Mouse (Mus musculus) gastrocnemius, postnatal 14 days (tissue): ENCODE data around the gene Rho. TPM values are rescaled to one million over a fixed set of nuclear protein-coding genes. Genes with fewer than 3 reads are reported as not detected.

ENCODE experiments used
- DNase-seq: peaks from one replicate; pipeline ENCODE4 v3.0.0; 2021; ENCODE audit warnings: mixed read lengths
- intact Hi-C: fragments of 180-260 bp; cut with DNase I; formaldehyde crosslinking; loops from one replicate; pipeline ENCODE4 v1.15.1; 2025; ENCODE audit warnings: low total_unique reads
- long read RNA-seq, 2 experiments: library from polyadenylated mRNA; stranded (forward); transcript quantifications; one replicate each; pipeline ENCODE4 v2.0.0; 2021
- total RNA-seq, 2 experiments: library from RNA; stranded (reverse); gene quantifications; 2 replicates each; pipeline ENCODE4 v1.2.3; 2021

Rho gene
- under 1 TPM; 0.14 to 0.22 TPM for total RNA-seq
- long read RNA-seq, experiment 1, result 0 reads
- long read RNA-seq, experiment 2, result 0 reads

- intact Hi-C loops, result no loop called here
- DNase-seq, result no peak
Measured at GRCm38 (mm10) chr6:115931639-115932038, at the start of gene Rho. Gene Rho, plus strand, starts transcription at chr6:115931748.

DNA sequence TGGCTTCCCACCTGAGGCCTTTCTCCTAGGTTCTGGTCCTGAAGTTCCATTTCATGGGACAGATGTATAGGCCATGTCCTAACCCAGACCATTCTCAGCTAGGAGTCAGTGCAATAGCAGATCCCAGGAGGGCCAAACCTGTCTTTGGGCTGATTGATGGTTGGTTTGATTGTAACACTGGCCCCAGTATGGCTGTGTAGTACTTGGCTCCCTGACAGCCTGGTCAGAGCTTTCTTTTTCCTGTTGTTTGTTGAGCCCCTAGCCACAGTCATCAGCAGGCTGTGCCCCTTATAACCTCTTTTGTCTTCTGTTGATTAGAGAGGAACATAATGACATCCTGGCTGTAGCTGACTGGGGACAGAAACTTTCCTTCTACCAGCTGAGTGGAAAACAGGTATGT is 47.5 kb upstream of the Rho start:
- intact Hi-C loops, result no loop called here

GRCm38 (mm10) chr6:115886894-115887293 is 44.7 kb upstream of the Rho start:
- intact Hi-C loops, result no loop called here
- no peak for DNase-seq

More for the DNA sequence above, 47.5 kb upstream of the Rho start:
- DNase-seq, result no peak

DNA sequence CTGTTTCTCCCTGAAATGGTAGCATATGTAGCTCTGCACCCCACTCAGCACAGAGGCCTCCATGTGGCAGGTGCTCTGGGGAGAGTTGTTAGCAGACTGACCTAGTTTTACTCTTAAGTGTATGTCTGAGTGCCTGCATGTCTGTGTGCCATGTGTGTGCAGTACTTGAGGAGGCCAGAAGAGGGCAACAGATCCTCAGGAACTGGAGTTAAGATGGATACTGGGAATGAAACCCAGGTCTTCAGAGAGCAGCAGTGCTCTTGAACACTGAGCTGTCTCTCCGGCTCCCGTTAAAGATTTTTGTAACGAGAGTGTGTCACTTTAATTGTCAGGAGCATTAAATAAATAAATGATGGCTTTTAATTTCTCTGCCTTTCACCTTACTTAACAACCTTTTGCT is 43.3 kb upstream of the Rho start:
- intact Hi-C loops, result no loop called here
- DNase-seq, result no peak

GRCm38 (mm10) chr6:115890601-115891000 is 40.9 kb upstream of the Rho start:
- DNase-seq, result no peak
- intact Hi-C loops, result loop anchor here (10.0 kb wide), 1 partner anchor 244 kb away; no protein-coding TSS in a partner anchor

DNA sequence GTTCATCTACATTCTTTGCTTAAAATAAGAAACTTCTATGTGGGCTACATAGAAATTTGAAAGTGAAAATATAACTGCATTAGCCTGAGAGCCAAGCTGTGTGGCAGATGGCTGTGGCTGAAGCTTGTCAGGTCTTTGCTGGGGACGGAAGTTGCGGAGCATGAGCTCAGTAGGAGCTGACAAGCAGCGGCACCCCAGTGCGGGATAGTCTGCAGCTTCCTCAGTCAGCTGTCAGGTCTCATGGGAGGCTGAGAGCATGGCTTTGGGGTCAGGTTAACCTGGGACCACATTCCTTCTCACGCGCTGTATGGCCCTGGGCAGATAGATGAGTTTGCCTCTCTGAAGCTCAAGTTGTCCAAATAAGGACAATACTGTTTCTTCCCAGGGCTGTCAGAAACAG is 40.5 kb upstream of the Rho start:
- intact Hi-C loops, result loop anchor here (10.0 kb wide), 1 partner anchor 244 kb away; no protein-coding TSS in a partner anchor

DNA sequence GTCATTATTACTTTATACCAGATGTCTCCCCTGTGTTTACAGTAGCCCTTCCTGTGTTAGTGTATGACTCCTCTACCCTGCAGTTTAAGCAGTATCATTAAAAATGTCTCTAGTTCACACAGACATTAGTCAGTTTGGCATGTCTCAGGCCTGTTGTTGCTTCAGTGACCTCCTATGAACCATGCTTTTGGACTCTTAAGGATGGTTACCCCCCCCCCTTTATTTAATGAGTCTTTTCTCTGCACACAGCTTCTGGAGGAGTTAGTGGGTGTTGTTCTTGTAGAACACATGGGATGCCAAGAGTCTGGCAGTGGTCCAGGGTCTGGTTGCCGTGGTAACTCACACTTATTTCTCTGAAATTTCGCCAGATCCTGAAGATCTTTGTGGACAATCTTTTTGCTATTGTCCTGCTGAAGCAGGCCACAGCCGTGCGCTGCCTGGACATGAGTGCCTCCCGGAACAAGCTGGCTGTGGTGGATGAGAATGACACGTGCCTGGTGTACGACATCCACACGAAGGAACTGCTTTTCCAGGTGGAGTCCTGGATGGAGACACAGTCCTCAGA is 40.0 kb upstream of the Rho start:
- intact Hi-C loops, result loop anchor here (10.0 kb wide), 1 partner anchor 243 kb away; no protein-coding TSS in a partner anchor
- peak; percentile 68 for DNase-seq

More for the DNA sequence above, 40.5 kb upstream of the Rho start:
- no peak for DNase-seq

DNA sequence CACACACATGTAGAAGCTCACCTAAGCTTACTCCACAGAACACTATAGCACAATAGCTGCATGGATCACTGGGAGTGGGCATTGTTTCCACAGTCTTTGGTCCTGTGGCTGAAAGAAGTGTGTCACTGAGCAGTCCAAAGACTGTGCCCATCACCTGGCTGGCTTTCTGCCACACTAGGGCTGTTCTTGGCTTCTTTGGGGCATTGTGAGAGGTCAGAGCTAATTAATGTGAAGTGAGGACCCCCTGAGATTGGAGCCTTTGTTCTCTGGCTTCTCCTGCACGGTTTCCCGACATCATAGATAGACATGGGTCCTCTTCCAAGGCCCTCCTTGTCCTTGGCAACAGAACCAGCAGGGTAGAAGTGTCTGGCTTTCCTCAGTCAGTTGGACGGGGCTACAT is 39.2 kb upstream of the Rho start:
- intact Hi-C loops, result loop anchor here (10.0 kb wide), 1 partner anchor 242 kb away; no protein-coding TSS in a partner anchor

GRCm38 (mm10) chr6:115896346-115896745 is 35.2 kb upstream of the Rho start:
- intact Hi-C loops, result loop anchor here (10.0 kb wide), 1 partner anchor 238 kb away; no protein-coding TSS in a partner anchor

More for the DNA sequence above, 39.2 kb upstream of the Rho start:
- no peak for DNase-seq

DNA sequence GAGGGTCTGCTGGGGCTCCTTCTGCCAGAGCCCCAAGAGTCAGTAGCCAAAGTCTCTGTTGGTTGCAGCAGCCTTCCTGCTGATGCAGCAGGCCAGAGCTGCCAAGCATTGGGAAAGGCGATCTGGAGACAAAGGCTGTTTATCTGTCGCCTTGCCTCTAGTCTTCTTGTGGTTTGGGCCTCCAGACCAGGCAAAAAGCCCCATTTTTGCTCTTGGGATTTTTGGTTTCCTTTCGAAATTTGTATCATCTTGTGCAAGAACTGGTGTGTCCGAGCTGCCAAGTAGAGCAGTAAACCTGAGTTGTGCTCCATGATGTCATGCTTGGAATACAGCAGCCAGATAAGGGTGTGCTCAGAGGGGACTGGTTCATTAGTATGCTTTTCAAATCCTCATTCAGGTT is 34.4 kb upstream of the Rho start:
- intact Hi-C loops, result loop anchor here (10.0 kb wide), 1 partner anchor 238 kb away; no protein-coding TSS in a partner anchor
- DNase-seq, result peak; percentile 63

More at GRCm38 (mm10) chr6:115896346-115896745, 35.2 kb upstream of the Rho start:
- no peak for DNase-seq

DNA sequence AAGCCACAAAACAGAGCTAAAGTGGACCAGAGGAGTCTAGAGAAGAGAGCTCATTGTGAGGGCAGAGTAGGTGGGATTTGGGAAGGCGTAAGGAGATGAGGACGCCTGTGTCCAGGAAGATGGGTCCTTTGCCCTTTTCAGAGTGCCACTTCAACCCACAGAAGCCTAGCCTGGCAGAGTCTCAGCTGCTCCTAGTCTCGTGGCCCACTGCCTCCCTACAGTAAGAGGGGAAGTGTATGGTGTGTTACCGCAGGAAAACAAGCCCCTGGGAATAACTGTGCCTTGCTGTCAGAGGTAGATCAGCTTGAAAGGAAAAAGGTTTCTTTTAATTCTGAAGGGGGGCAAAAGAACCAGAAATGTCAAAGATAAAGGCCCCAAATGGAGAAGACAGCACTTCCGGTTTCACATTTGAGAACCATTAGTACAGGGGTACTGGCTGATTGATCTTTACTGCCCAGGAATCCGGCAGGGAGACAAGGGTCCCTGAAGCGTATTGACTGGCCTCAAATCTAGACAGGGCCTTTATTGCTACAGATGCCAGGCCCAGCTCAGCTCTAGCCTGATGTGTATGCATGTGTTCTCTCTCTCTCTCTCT is 33.5 kb upstream of the Rho start:
- DNase-seq, result no peak
- intact Hi-C loops, result loop anchor here (10.0 kb wide), 1 partner anchor 237 kb away; no protein-coding TSS in a partner anchor

DNA sequence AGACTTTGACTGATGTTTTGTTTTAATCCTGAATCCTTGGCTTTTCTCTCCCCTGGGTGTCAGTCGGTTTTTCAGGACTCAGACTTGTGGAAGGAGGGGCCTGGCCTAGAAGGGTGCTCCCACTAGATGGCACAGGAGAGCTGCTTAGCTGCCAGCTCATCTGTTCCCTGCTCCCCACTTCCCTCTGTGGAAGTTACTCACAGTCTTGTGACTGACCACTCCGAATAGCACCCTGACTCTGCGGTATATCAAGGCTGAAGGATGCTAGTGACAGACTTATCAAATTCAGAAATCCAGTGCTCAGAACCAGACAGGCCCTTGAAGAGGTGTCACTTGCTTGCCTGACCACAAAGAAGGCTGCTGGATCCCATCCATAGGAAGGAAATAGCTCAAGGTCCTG is 30.5 kb upstream of the Rho start:
- peak; percentile 80 for DNase-seq
- intact Hi-C loops, result loop anchor here (5.0 kb wide), 2 partner anchors 71 to 106 kb away; no protein-coding TSS in a partner anchor

DNA sequence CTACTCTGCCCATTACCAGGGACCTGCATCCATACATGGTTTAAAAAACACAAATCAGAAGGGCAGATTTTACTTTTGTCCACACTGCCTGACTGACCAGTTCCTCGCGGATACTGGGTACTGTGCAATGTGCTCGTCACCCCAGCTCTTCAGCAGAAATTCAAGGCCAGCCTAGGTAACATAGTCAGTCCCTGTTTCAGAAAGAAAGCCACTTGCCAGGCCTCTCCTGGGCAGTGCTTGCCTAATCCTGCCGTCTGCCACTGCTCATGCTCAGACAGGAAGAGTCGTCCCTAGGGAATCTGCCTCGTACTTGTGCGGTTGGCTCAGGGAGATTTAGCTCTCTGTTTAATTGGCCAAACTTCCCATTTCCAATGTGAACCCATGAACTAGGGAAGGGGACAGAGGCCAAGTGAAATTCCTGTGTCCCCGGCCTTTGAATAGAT is 30.0 kb upstream of the Rho start:
- DNase-seq, result peak; percentile 44
- intact Hi-C loops, result loop anchor here (5.0 kb wide), 2 partner anchors 71 to 106 kb away; no protein-coding TSS in a partner anchor

DNA sequence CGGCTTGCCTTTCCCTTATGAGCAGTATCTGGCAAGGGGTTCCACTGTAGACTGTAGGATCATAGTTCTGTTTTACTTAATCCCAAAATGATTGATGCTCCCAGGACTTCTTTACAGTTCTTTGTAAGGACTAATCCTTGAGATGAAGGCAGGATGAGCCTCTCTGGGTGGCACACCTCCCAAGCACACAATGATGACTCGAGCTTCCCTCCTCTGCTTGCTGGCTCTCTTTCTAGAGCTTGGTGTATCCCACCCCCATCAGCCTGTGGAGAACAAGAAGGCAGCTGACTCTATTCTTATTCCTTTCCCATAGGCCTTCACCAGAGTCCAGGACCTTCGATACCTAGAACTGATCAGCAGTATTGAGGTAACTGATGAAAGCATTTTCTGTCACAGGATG is 29.0 kb upstream of the Rho start:
- no peak for DNase-seq
- intact Hi-C loops, result loop anchor here (5.0 kb wide), 2 partner anchors 70 to 105 kb away; no protein-coding TSS in a partner anchor

GRCm38 (mm10) chr6:115905568-115905967 is 26.0 kb upstream of the Rho start:
- no peak for DNase-seq
- intact Hi-C loops, result no loop called here

- DNase-seq, result no peak
- intact Hi-C loops, result no loop called here
Measured at GRCm38 (mm10) chr6:115906455-115906854, 25.1 kb upstream of the Rho start.

- intact Hi-C loops, result no loop called here
- no peak for DNase-seq
Measured at GRCm38 (mm10) chr6:115906871-115907270, 24.7 kb upstream of the Rho start.

DNA sequence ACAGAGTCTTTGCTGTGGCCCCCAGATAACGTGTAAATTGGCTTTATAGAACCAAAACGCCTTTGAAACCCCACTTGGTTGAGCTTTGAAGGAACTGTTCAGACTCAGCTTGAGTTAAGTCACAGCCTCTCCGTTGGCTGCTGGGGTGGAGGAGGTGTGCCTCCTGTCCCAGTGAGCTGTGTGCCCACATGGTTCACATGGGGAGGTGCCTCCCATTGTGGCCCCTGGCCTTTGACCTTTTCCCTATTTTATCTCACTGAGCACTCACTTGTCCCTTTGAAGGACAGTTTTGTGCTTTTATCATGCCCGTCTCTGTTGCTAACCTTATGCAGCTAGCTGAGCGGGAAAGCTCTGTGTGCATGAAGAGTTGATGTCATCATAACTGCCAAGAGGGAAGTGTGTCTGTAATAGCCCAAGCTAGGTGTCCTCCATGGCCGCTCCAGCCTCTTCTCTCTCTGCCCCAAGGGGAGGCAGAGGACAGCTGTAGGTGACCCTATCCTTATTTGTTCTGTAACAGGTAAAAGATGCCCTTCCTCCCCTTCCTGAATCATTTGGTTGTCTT is 23.0 kb upstream of the Rho start:
- intact Hi-C loops, result no loop called here
- no peak for DNase-seq

DNA sequence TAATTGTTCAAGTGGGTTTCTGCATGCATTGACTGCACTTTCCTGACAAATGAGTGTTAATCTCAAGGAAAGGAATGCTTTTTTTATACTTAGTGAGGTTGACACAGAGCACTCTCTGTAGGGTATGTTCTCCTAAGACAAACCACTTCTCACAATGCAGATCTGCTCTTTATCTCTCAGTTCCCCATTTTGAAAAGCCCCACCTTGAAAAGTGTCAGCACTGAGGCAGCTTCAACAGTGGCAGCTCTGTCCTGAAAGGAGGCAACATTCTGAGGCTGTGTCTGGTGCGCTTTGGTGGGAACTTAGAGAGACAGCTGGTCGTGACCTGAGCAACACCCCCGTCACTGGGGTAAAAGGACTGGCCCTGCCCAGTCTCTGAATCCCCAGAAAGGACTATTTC is 22.5 kb upstream of the Rho start:
- no peak for DNase-seq

GRCm38 (mm10) chr6:115909940-115910339 is 21.6 kb upstream of the Rho start:
- intact Hi-C loops, result no loop called here
- peak; percentile 55 for DNase-seq

More for the DNA sequence above, 22.5 kb upstream of the Rho start:
- intact Hi-C loops, result no loop called here
